Mouse (Mus musculus) CH12.LX (cell line): Measurements from ENCODE around the gene Gli3. TPM values are rescaled to one million over a fixed set of nuclear protein-coding genes. Genes with fewer than 3 reads are reported as not detected.

Source experiments
- DNase-seq: peaks from one replicate; pipeline ENCODE4 v3.0.0-alpha.2; 2013; ENCODE audit errors: extremely low read depth
- H3K27ac ChIP-seq: 2 replicates; pipeline ENCODE4 v1.5.1; 2012; ENCODE audit warnings: low read depth, mild to moderate bottlenecking, control low read depth, moderate library complexity; ENCODE audit not compliant: insufficient read depth
- H3K27me3 ChIP-seq: replicated peaks from 2 replicates; pipeline ENCODE3; 2012; ENCODE audit warnings: inconsistent platforms
- H3K36me3 ChIP-seq, 2 experiments: replicated peaks in 1 of 2; 2 replicates each; pipeline versions ENCODE3 to v1.6.1; 2012; ENCODE audit warnings: inconsistent platforms in 1 of 2, low read length in 1 of 2, mild to moderate bottlenecking in 1 of 2, mixed read lengths in 1 of 2, moderate library complexity in 1 of 2; ENCODE audit not compliant: control insufficient read depth in 1 of 2, insufficient read depth in 1 of 2
- H3K4me1 ChIP-seq, 2 experiments: 2 replicates each; pipeline ENCODE4 v1.6.1; 2012; ENCODE audit warnings: inconsistent platforms in 1 of 2, moderate library complexity in 1 of 2; ENCODE audit not compliant: insufficient read depth in 2 of 2, control insufficient read depth in 1 of 2
- H3K4me2 ChIP-seq: 2 replicates; pipeline ENCODE4 v1.6.1; 2012; ENCODE audit warnings: low read depth, mild to moderate bottlenecking, control low read depth; ENCODE audit not compliant: poor library complexity, insufficient read depth, severe bottlenecking
- H3K4me3 ChIP-seq, 3 experiments: fragments of 150-350 bp in 1 of 3; sonication (generic) in 1 of 3; replicated peaks in 1 of 3; 2 replicates each; pipeline versions ENCODE3 to v1.5.1; 2011 to 2012; ENCODE audit warnings: low read depth in 2 of 3, low read length in 2 of 3, mild to moderate bottlenecking in 2 of 3, moderate library complexity in 2 of 3, control low read depth in 1 of 3, improper control_type of control experiment in 1 of 3, inconsistent platforms in 1 of 3, mixed read lengths in 1 of 3; ENCODE audit not compliant: poor library complexity in 1 of 3
- H3K79me2 ChIP-seq: replicated peaks from 2 replicates; pipeline ENCODE4 v1.6.1; 2012; ENCODE audit warnings: mild to moderate bottlenecking, moderate library complexity; ENCODE audit not compliant: control insufficient read depth, poor library complexity, insufficient read depth, severe bottlenecking; ENCODE audit errors: extremely low read depth
- H3K9ac ChIP-seq: 2 replicates; pipeline ENCODE4 v1.6.1; 2012; ENCODE audit warnings: low read depth, mild to moderate bottlenecking, control low read depth, moderate library complexity; ENCODE audit not compliant: insufficient read depth
- H3K9me3 ChIP-seq: replicated peaks from 2 replicates; pipeline ENCODE3; 2012; ENCODE audit warnings: low read length, inconsistent platforms, mixed read lengths
- CTCF ChIP-seq, 2 experiments: IDR thresholded peaks in 1 of 2; conservative IDR thresholded peaks in 1 of 2; 2 replicates each; pipeline ENCODE4 v1.5.1; 2011 to 2012; ENCODE audit warnings: low read depth in 2 of 2, low read length in 2 of 2, improper control_type of control experiment in 1 of 2, inconsistent platforms in 1 of 2, mild to moderate bottlenecking in 1 of 2, moderate library complexity in 1 of 2
- E2F4 ChIP-seq: IDR thresholded peaks from 2 replicates; pipeline ENCODE4 v1.6.1; 2011; ENCODE audit warnings: low read depth, low read length, improper control_type of control experiment; ENCODE audit not compliant: insufficient replicate concordance
- ELF1 ChIP-seq: IDR thresholded peaks from 2 replicates; pipeline ENCODE4 v1.6.1; 2014; ENCODE audit warnings: low read depth, mild to moderate bottlenecking, inconsistent platforms, low read length, improper control_type of control experiment
- EP300 ChIP-seq: IDR thresholded peaks from 2 replicates; pipeline ENCODE4 v1.6.1; 2011; ENCODE audit warnings: low read length, improper control_type of control experiment
- ETS1 ChIP-seq: conservative IDR thresholded peaks from 2 replicates; pipeline ENCODE4 v1.6.1; 2012; ENCODE audit warnings: low read depth, mild to moderate bottlenecking, inconsistent platforms, low read length, improper control_type of control experiment, moderate library complexity
- HCFC1 ChIP-seq: IDR thresholded peaks from 2 replicates; pipeline ENCODE4 v1.6.1; 2012; ENCODE audit warnings: low read depth, mild to moderate bottlenecking, inconsistent platforms, low read length, improper control_type of control experiment
- JUN ChIP-seq: IDR thresholded peaks from 2 replicates; pipeline ENCODE4 v1.6.1; 2011; ENCODE audit warnings: low read depth, mild to moderate bottlenecking, low read length, improper control_type of control experiment, moderate library complexity; ENCODE audit not compliant: insufficient read depth
- JUND ChIP-seq: conservative IDR thresholded peaks from 2 replicates; pipeline ENCODE4 v1.6.1; 2011; ENCODE audit warnings: low read depth, low read length, improper control_type of control experiment
- MAFK ChIP-seq: IDR thresholded peaks from 2 replicates; pipeline ENCODE4 v1.6.1; 2011; ENCODE audit warnings: low read length, improper control_type of control experiment; ENCODE audit not compliant: insufficient replicate concordance
- MAZ ChIP-seq: IDR thresholded peaks from 2 replicates; pipeline ENCODE4 v1.6.1; 2012; ENCODE audit warnings: low read depth, mild to moderate bottlenecking, inconsistent platforms, low read length, improper control_type of control experiment, moderate library complexity
- MEF2A ChIP-seq: IDR thresholded peaks from 2 replicates; pipeline ENCODE4 v1.6.1; 2014; ENCODE audit warnings: low read depth, mild to moderate bottlenecking, inconsistent platforms, low read length, improper control_type of control experiment, borderline replicate concordance
- MYC ChIP-seq: IDR thresholded peaks from 2 replicates; pipeline ENCODE4 v1.6.1; 2011; ENCODE audit warnings: low read depth, mild to moderate bottlenecking, improper control_type of control experiment, low read length
- NELFE ChIP-seq: IDR thresholded peaks from 2 replicates; pipeline ENCODE4 v1.6.1; 2011; ENCODE audit warnings: low read depth, low read length, improper control_type of control experiment
- PAX5 ChIP-seq: IDR thresholded peaks from 2 replicates; pipeline ENCODE4 v1.6.1; 2012; ENCODE audit warnings: low read length, inconsistent platforms, mixed read lengths
- POLR2A ChIP-seq: IDR thresholded peaks from 2 replicates; pipeline ENCODE4 v1.6.1; 2011; ENCODE audit warnings: low read depth, mild to moderate bottlenecking, improper control_type of control experiment, low read length
- POLR2AphosphoS2 ChIP-seq: IDR thresholded peaks from 2 replicates; pipeline ENCODE4 v1.6.1; 2011; ENCODE audit warnings: low read depth, low read length, improper control_type of control experiment
- RAD21 ChIP-seq: IDR thresholded peaks from 2 replicates; pipeline ENCODE4 v1.6.1; 2011; ENCODE audit warnings: low read depth, mild to moderate bottlenecking, low read length, improper control_type of control experiment, moderate library complexity
- SIN3A ChIP-seq: IDR thresholded peaks from 2 replicates; pipeline ENCODE4 v1.6.1; 2012; ENCODE audit warnings: low read length, improper control_type of control experiment, inconsistent platforms
- SMC3 ChIP-seq: IDR thresholded peaks from 2 replicates; pipeline ENCODE4 v1.6.1; 2011; ENCODE audit warnings: low read depth, low read length, improper control_type of control experiment
- TCF12 ChIP-seq: IDR thresholded peaks from 2 replicates; pipeline ENCODE4 v1.6.1; 2014; ENCODE audit warnings: low read depth, mild to moderate bottlenecking, inconsistent platforms, low read length, improper control_type of control experiment
- UBTF ChIP-seq: IDR thresholded peaks from 2 replicates; pipeline ENCODE4 v1.6.1; 2012; ENCODE audit warnings: low read depth, mild to moderate bottlenecking, inconsistent platforms, low read length, improper control_type of control experiment, moderate library complexity
- USF1 ChIP-seq: IDR thresholded peaks from 2 replicates; pipeline ENCODE4 v1.6.1; 2014; ENCODE audit warnings: low read depth, mild to moderate bottlenecking, inconsistent platforms, low read length, improper control_type of control experiment
- USF2 ChIP-seq: conservative IDR thresholded peaks from 2 replicates; pipeline ENCODE4 v1.6.1; 2011; ENCODE audit warnings: low read depth, low read length, improper control_type of control experiment
- ZC3H11A ChIP-seq: IDR thresholded peaks from 2 replicates; pipeline ENCODE4 v1.6.1; 2012; ENCODE audit warnings: low read depth, mild to moderate bottlenecking, inconsistent platforms, low read length, improper control_type of control experiment
- ZKSCAN1 ChIP-seq: IDR thresholded peaks from 2 replicates; pipeline ENCODE4 v1.6.1; 2012; ENCODE audit warnings: low read depth, inconsistent platforms, low read length, improper control_type of control experiment, borderline replicate concordance
- ZMIZ1 ChIP-seq: IDR thresholded peaks from 2 replicates; pipeline ENCODE4 v1.6.1; 2012; ENCODE audit warnings: low read depth, mild to moderate bottlenecking, inconsistent platforms, low read length, improper control_type of control experiment
- ZNF384 ChIP-seq: IDR thresholded peaks from 2 replicates; pipeline ENCODE4 v1.6.1; 2012; ENCODE audit warnings: low read depth, low read length, improper control_type of control experiment, inconsistent platforms
- dilution Hi-C: fragments of 300-500 bp; cut with MboI; formaldehyde crosslinking; loops from 2 replicates; pipeline ENCODE4 v1.14.3; 2020; ENCODE audit warnings: low sequenced_read_pairs; ENCODE audit not compliant: extremely low pct_unique_long_range_greater_than_20kb, extremely low pct_ligation_motif_present
- in situ Hi-C: fragments of 300-500 bp; cut with MboI; formaldehyde crosslinking; loops from 3 replicates; pipeline ENCODE4 v1.14.3; 2019; ENCODE audit warnings: low sequenced_read_pairs, low pct_ligation_motif_present, low pct_unique_long_range_greater_than_20kb, mixed read lengths
- polyA plus RNA-seq: library from polyadenylated mRNA; unstranded; fragments of >175 nt; gene quantifications from 2 replicates; pipeline ENCODE4 v1.2.1, GENCODE M21; 2012; ENCODE audit warnings: low read depth; ENCODE audit not compliant: insufficient read length
- total RNA-seq, 2 experiments: library from RNA; depleted of rRNA; stranded (reverse); fragments of 300-350 nt in 1 of 2; fragments of >200 nt in 1 of 2; gene quantifications; 2 replicates each; pipeline ENCODE4 v1.2.3; 2012 to 2014

Gene Gli3
- total and polyA plus RNA-seq, 3 experiments, result not detected

DNA sequence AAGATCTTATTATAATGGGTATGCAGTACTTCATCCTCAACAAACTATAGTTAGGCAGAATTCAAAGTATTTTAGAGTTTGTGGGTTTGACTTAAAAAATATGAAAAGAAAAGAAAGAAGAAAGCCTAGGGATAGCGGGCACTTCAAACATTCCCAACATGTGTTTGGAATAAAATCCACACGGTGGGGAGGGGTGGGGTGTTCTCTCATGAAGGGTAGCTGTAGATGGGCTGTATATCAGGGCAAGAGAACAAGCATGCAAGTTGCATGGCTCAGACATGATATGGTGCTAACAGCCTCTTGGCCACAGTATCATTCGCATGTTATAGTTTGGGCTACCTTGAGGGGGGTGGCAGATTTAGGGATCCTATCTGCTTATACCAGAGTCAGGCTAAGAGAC, 89.0 kb downstream of the Gli3 start:
- H3K79me2 ChIP-seq, result no peaks in the 10 kb centered on the region
- no peaks in the 10 kb centered on the region for H3K27me3 ChIP-seq
- no peak overlapping the region for H3K27ac ChIP-seq
- no peak overlapping the region for H3K9ac ChIP-seq
- no peak for TF ChIP-seq SIN3A
- TF ChIP-seq POLR2AphosphoS2, result no peak
- TF ChIP-seq ETS1, result no peak
- no peak for TF ChIP-seq RAD21
- no peak for TF ChIP-seq CTCF (conservative IDR thresholded peaks at IDR 0.05 in 1 of 2, IDR thresholded peaks at IDR 0.05 in 1 of 2; ENCODE audit: low read depth in 2 of 2, low read length in 2 of 2)
- TF ChIP-seq MAZ, result no peak
- TF ChIP-seq MAFK, result no peak
- no peak for TF ChIP-seq E2F4
- TF ChIP-seq MYC, result no peak
- no peak for TF ChIP-seq SMC3
- no peaks in the 10 kb centered on the region for H3K9me3 ChIP-seq
- no peaks in the 10 kb centered on the region for H3K4me1 ChIP-seq
- in situ Hi-C loops, result no loop called here
- DNase-seq, result no peak
- dilution Hi-C loops, result no loop called here
- H3K4me2 ChIP-seq, result no peak overlapping the region
- no peaks in the 10 kb centered on the region for H3K36me3 ChIP-seq
- H3K4me3 ChIP-seq, result no peak overlapping the region

DNA sequence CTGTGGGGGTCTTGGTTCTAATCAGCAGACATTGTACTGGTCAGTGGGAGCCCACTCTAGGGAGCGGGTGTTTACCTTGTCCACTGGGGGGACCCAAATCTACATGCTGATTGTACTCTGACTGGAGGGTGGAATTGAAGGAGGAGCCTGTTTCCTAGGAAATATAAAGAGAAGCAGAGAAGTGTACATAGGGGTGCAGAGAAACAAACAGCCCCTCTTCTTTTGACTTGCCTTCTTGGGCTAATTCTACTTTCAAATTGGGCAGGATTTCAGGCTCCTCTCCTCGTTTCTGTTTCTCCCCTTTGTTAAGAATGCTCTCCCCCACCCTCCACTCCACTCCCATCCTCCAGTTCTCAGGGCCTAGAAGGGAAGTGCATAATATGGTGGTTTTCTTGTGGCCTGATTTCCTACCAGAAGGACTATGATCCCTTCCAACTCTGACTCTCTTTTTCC, 93.6 kb downstream of the Gli3 start:
- dilution Hi-C loops, result no loop called here
- no peak overlapping the region for H3K4me3 ChIP-seq
- no peaks in the 10 kb centered on the region for H3K4me1 ChIP-seq
- TF ChIP-seq ETS1 (no peak), USF2 (no peak), CTCF (conservative IDR thresholded peaks at IDR 0.05 in 1 of 2, IDR thresholded peaks at IDR 0.05 in 1 of 2; ENCODE audit: low read depth in 2 of 2, low read length in 2 of 2) (no peak), TCF12 (no peak), MEF2A (no peak), SIN3A (no peak), ZKSCAN1 (no peak), MAZ (no peak)
- no peaks in the 10 kb centered on the region for H3K27me3 ChIP-seq
- no peaks in the 10 kb centered on the region for H3K79me2 ChIP-seq
- no peaks in the 10 kb centered on the region for H3K9me3 ChIP-seq
- DNase-seq, result no peak
- in situ Hi-C loops, result no loop called here
- no peaks in the 10 kb centered on the region for H3K36me3 ChIP-seq
- no peak overlapping the region for H3K9ac ChIP-seq
- no peak overlapping the region for H3K4me2 ChIP-seq
- H3K27ac ChIP-seq, result no peak overlapping the region

- no peaks in the 10 kb centered on the region for H3K9me3 ChIP-seq
- no peaks in the 10 kb centered on the region for H3K27me3 ChIP-seq
- H3K36me3 ChIP-seq, result no peaks in the 10 kb centered on the region
- dilution Hi-C loops, result no loop called here
- H3K79me2 ChIP-seq, result no peaks in the 10 kb centered on the region
- H3K27ac ChIP-seq, result no peak overlapping the region
- H3K4me2 ChIP-seq, result no peak overlapping the region
- no peak for DNase-seq
- H3K9ac ChIP-seq, result no peak overlapping the region
- in situ Hi-C loops, result no loop called here
- H3K4me3 ChIP-seq, result no peak overlapping the region
- no peaks in the 10 kb centered on the region for H3K4me1 ChIP-seq
- no peak for TF ChIP-seq NELFE
- TF ChIP-seq MAFK, result no peak
- no peak for TF ChIP-seq JUND
- TF ChIP-seq ZC3H11A, result no peak
- no peak for TF ChIP-seq SMC3
- TF ChIP-seq RAD21, result no peak
- TF ChIP-seq ZNF384, result no peak
- no peak for TF ChIP-seq POLR2A
- no peak for TF ChIP-seq USF1
- no peak for TF ChIP-seq JUN
- no peak for TF ChIP-seq UBTF
- no peak for TF ChIP-seq PAX5
- no peak for TF ChIP-seq ZMIZ1
- TF ChIP-seq EP300, result no peak
- TF ChIP-seq HCFC1, result no peak
- TF ChIP-seq ELF1, result no peak
These were observed 98.4 kb downstream of the Gli3 start for GRCm38 (mm10) chr13:15561441-15561840.
